Mouse (Mus musculus): ENCODE data around the gene Ttc41. TPM values are rescaled to one million over a fixed set of nuclear protein-coding genes. Genes with fewer than 3 reads are reported as not detected.

The Ttc41 gene
- polyA plus RNA-seq, 1 experiment = not detected

DNA sequence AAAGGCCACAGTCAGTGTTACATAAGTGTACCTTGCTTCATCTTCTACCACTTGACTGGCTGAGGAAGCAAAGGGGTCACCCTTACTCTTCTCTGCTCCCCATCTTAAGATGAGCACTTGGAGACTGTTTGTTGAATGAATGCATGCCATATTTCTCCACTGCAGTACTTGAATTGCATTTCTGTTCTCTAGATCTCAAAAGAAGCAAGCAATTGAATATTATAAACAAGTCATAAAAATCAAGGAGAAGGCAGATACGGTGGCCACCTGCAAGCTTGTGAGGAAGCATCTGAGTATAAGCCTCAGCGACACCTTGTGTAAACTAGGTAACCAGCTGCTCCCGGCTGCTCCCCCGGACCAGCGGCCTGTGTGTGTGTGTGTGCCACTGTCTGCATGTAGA, 58.1 kb downstream of the Ttc41 start, which contains the start of gene Gm49358:
Gene Gm49358 (plus strand): TSS at position 301 of the 400 bp plus-strand sequence.
- Histone ChIP-seq H3K4me3 (replicated peaks) (no peak within 1 kb of the TSS), H3K36me3 (ENCODE audit: control insufficient read depth) (no peaks in the 10 kb centered on the region), H3K9me3 (ENCODE audit: control insufficient read depth, low read length) (peaks cover 5% of the 10 kb centered on the region; the same call in 1 of the 2 replicates), H3K4me1 (ENCODE audit: control insufficient read depth) (no peaks in the 10 kb centered on the region), H3K27me3 (ENCODE audit: control insufficient read depth) (no peaks in the 10 kb centered on the region)
- TF ChIP-seq GATA1 (IDR thresholded peaks at IDR 0.05; ENCODE audit: low read length) (no peak), TAL1 (IDR thresholded peaks at IDR 0.05; ENCODE audit: low read length) (no peak)

DNA sequence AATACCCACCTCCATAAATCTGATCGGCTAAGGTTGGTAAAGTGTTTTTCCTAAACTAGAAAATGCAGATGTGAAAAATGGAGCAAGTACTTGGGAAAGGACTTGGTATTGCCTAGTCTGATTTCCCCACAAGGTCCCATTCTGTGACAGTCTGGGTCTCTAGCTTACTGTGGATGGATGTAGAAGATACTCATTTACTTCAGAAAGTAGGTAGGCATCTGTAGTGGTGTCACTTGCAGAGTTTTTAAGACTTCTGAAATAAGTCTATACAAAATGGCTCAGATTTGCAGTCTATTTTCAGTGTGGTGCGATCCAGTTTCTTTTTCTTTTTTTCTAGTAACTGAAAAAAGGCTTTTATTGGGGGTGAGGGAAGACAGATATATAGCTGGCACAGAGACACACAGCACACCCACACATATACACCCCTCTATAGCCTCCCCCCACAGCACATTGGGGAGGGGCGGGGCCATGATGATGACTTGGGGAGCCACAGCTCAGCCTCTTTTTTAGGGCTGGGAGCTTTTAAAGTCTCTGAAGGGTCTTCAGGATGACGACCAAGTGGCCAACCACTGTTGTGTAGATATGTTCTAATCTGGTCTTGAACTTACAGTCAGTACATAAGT, 59.8 kb downstream of the Ttc41 start:
- no peak for TF ChIP-seq TAL1 (IDR thresholded peaks at IDR 0.05; ENCODE audit: low read length)
- no peak for TF ChIP-seq GATA1 (IDR thresholded peaks at IDR 0.05; ENCODE audit: low read length)
- Histone ChIP-seq H3K9me3 (ENCODE audit: control insufficient read depth, low read length) (peaks cover 5% of the 10 kb centered on the region; the same call in 1 of the 2 replicates), H3K4me1 (ENCODE audit: control insufficient read depth) (no peaks in the 10 kb centered on the region), H3K4me3 (replicated peaks) (no peak overlapping the region), H3K27me3 (ENCODE audit: control insufficient read depth) (no peaks in the 10 kb centered on the region), H3K36me3 (ENCODE audit: control insufficient read depth) (no peaks in the 10 kb centered on the region)

GRCm38 (mm10) chr10:86769216-86769615, 63.6 kb downstream of the Ttc41 start:
- no peaks in the 10 kb centered on the region for H3K27me3 ChIP-seq (ENCODE audit: control insufficient read depth)
- H3K36me3 ChIP-seq (ENCODE audit: control insufficient read depth) = no peaks in the 10 kb centered on the region
- TF ChIP-seq TAL1 (IDR thresholded peaks at IDR 0.05; ENCODE audit: low read length) = no peak
- no peak for TF ChIP-seq GATA1 (IDR thresholded peaks at IDR 0.05; ENCODE audit: low read length)
- no peaks in the 10 kb centered on the region for H3K9me3 ChIP-seq (ENCODE audit: control insufficient read depth, low read length)
- no peaks in the 10 kb centered on the region for H3K4me1 ChIP-seq (ENCODE audit: control insufficient read depth)
- H3K4me3 ChIP-seq (replicated peaks) = no peak overlapping the region

DNA sequence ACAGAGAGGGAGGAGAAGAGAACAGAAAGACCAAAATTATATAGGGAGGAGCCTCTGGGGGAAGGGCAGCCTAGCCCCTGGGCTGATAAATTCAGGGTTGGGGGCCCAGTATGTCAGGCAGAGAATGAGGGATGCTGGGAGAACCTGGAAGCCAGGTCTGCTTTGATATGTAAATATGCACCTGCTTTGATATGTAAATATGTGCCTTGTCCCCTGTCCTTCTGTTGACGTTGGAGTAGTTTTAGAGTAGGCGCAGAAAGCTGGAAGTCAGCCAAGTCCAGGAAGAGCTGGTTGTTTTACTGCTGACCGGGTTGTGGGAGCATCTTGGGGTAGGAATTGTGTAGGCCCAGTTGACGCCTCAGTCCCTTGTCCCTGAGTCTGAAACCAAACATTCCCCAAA, 64.2 kb downstream of the Ttc41 start:
- Histone ChIP-seq H3K4me1 (ENCODE audit: control insufficient read depth) (no peaks in the 10 kb centered on the region), H3K4me3 (replicated peaks) (no peak overlapping the region), H3K27me3 (ENCODE audit: control insufficient read depth) (no peaks in the 10 kb centered on the region), H3K9me3 (ENCODE audit: control insufficient read depth, low read length) (no peaks in the 10 kb centered on the region), H3K36me3 (ENCODE audit: control insufficient read depth) (no peaks in the 10 kb centered on the region)
- TF ChIP-seq GATA1 (IDR thresholded peaks at IDR 0.05; ENCODE audit: low read length) (no peak), TAL1 (IDR thresholded peaks at IDR 0.05; ENCODE audit: low read length) (no peak)

DNA sequence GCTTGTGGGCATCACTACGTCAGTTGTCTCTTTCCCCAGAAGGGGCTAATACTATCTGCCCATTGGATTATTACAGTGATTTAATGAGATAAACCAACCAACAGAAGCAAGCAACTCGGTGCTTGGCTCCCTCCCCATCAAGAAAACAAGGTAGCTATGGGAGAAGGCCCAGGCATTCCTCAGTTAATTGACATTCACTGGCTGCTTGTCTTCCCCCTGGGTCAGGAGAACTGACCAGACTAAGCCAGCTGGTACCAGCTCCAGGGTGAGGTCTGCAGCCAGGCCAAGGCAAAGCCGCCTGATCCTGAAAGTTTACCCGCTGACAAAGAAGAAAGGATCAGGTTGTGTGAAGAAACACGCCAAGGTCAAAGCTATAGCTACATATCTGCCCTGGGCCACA, 66.1 kb downstream of the Ttc41 start:
- H3K27me3 ChIP-seq (ENCODE audit: control insufficient read depth) = peaks cover under 1% of the 10 kb centered on the region; the same call in 1 of the 2 replicates
- no peaks in the 10 kb centered on the region for H3K36me3 ChIP-seq (ENCODE audit: control insufficient read depth)
- no peaks in the 10 kb centered on the region for H3K9me3 ChIP-seq (ENCODE audit: control insufficient read depth, low read length)
- no peaks in the 10 kb centered on the region for H3K4me1 ChIP-seq (ENCODE audit: control insufficient read depth)
- no peak for TF ChIP-seq TAL1 (IDR thresholded peaks at IDR 0.05; ENCODE audit: low read length)
- no peak for TF ChIP-seq GATA1 (IDR thresholded peaks at IDR 0.05; ENCODE audit: low read length)
- H3K4me3 ChIP-seq (replicated peaks) = no peak overlapping the region

DNA sequence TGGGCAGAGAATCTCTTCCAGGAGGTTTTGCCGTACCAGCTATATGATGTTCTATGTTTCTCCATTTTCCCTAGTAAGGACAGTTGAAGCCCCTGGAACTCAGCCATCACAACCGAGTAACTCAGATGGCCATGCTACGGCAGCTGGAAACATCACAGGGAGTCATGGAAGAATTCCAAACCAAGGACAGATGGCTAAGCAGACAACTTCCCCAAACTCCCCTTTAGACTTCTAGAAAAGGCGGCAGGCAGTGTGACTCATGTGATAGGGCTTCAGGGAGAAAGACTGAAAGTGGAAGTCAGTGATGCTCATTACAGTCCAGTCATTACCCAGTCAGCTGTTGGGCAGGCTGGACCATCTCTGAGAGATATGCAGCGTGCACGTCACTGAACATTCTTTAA, 66.6 kb downstream of the Ttc41 start:
- Histone ChIP-seq H3K27me3 (ENCODE audit: control insufficient read depth) (peaks cover 3% of the 10 kb centered on the region; the same call in 1 of the 2 replicates), H3K4me1 (ENCODE audit: control insufficient read depth) (no peaks in the 10 kb centered on the region), H3K9me3 (ENCODE audit: control insufficient read depth, low read length) (no peaks in the 10 kb centered on the region), H3K4me3 (replicated peaks) (no peak overlapping the region), H3K36me3 (ENCODE audit: control insufficient read depth) (no peaks in the 10 kb centered on the region)
- TF ChIP-seq GATA1 (IDR thresholded peaks at IDR 0.05; ENCODE audit: low read length) = no peak
- TF ChIP-seq TAL1 (IDR thresholded peaks at IDR 0.05; ENCODE audit: low read length) = no peak

DNA sequence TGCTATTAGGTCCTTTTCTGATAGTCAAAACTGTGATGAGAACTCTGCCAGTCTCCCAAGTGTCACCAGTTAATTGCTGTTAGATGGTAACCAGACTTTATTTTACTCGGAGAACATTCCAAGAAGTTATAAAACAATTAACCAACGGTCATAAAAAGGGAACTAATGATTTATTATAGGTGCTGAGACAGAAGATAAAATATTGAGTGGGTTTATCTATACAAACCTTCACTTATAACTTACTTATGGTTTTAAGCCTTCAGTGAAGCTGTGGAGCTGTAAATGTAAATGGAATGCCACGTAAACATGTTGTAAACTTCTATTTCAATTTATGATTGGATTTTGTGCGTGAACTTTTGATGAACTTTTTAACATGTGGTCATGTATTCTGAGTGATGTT, 67.7 kb downstream of the Ttc41 start:
- Histone ChIP-seq H3K4me1 (ENCODE audit: control insufficient read depth) (peaks cover 9% of the 10 kb centered on the region), H3K9me3 (ENCODE audit: control insufficient read depth, low read length) (no peaks in the 10 kb centered on the region), H3K27me3 (ENCODE audit: control insufficient read depth) (peaks cover 9% of the 10 kb centered on the region), H3K4me3 (replicated peaks) (no peak overlapping the region), H3K36me3 (ENCODE audit: control insufficient read depth) (no peaks in the 10 kb centered on the region)
- TF ChIP-seq GATA1 (IDR thresholded peaks at IDR 0.05; ENCODE audit: low read length) = no peak
- TF ChIP-seq TAL1 (IDR thresholded peaks at IDR 0.05; ENCODE audit: low read length) = no peak

GRCm38 (mm10) chr10:86776281-86776680, 70.7 kb downstream of the Ttc41 start:
- TF ChIP-seq TAL1 (IDR thresholded peaks at IDR 0.05; ENCODE audit: low read length) = no peak
- TF ChIP-seq GATA1 (IDR thresholded peaks at IDR 0.05; ENCODE audit: low read length) = no peak
- H3K36me3 ChIP-seq (ENCODE audit: control insufficient read depth) = no peaks in the 10 kb centered on the region
- no peaks in the 10 kb centered on the region for H3K9me3 ChIP-seq (ENCODE audit: control insufficient read depth, low read length)
- peaks cover 27% of the 10 kb centered on the region for H3K4me1 ChIP-seq (ENCODE audit: control insufficient read depth)
- H3K4me3 ChIP-seq (replicated peaks) = no peak overlapping the region
- H3K27me3 ChIP-seq (ENCODE audit: control insufficient read depth) = peaks cover 11% of the 10 kb centered on the region

GRCm38 (mm10) chr10:86777614-86778319, 72.2 kb downstream of the Ttc41 start:
- TF ChIP-seq GATA1 (IDR thresholded peaks at IDR 0.05; ENCODE audit: low read length) (no peak), TAL1 (IDR thresholded peaks at IDR 0.05; ENCODE audit: low read length) (no peak)
- Histone ChIP-seq H3K4me1 (ENCODE audit: control insufficient read depth) (peaks cover 27% of the 10 kb centered on the region), H3K9me3 (ENCODE audit: control insufficient read depth, low read length) (no peaks in the 10 kb centered on the region), H3K36me3 (ENCODE audit: control insufficient read depth) (no peaks in the 10 kb centered on the region), H3K27me3 (ENCODE audit: control insufficient read depth) (peaks cover 11% of the 10 kb centered on the region), H3K4me3 (replicated peaks) (peak overlapping the region; percentile 74)
